Mouse (Mus musculus): ENCODE measurements around the gene Rflna. TPM values are rescaled to one million over a fixed set of nuclear protein-coding genes. Genes with fewer than 3 reads are reported as not detected.

Gene Rflna
- polyA plus RNA-seq, 1 experiment from 2014 or later = 6.8 TPM

GRCm38 (mm10) chr5:125043448-125043847, 40.4 kb downstream of the Rflna start:
- Histone ChIP-seq H3K27ac (ENCODE audit: low read length) (no peak overlapping the region), H3K4me2 (replicated peaks; ENCODE audit: low read depth, low read length) (no peak overlapping the region), H3K9me3 (ENCODE audit: low read length) (no peaks in the 10 kb centered on the region), H3K4me3 (ENCODE audit: low read length) (no peak overlapping the region), H3K36me3 (ENCODE audit: insufficient read depth, low read length) (peaks cover 55% of the 10 kb centered on the region), H3K9ac (replicated peaks; ENCODE audit: low read length) (no peak overlapping the region), H3K4me1 (ENCODE audit: insufficient read depth, low read length) (peaks cover 22% of the 10 kb centered on the region), H3K27me3 (ENCODE audit: insufficient read depth, low read length) (no peaks in the 10 kb centered on the region)
- 86% methylated on average over 6 of the region's 6 CpGs for WGBS
- no peak for ATAC-seq (ENCODE audit: low FRiP score, low TSS enrichment)

- H3K4me2 ChIP-seq (replicated peaks; ENCODE audit: low read depth, low read length) = no peak overlapping the region
- peaks cover 16% of the 10 kb centered on the region for H3K4me1 ChIP-seq (ENCODE audit: insufficient read depth, low read length)
- no peak overlapping the region for H3K9ac ChIP-seq (replicated peaks; ENCODE audit: low read length)
- no peak for ATAC-seq (ENCODE audit: low FRiP score, low TSS enrichment)
- WGBS = 66% methylated on average over 5 of the region's 5 CpGs
- peaks cover 52% of the 10 kb centered on the region for H3K36me3 ChIP-seq (ENCODE audit: insufficient read depth, low read length)
- no peaks in the 10 kb centered on the region for H3K27me3 ChIP-seq (ENCODE audit: insufficient read depth, low read length)
- no peaks in the 10 kb centered on the region for H3K9me3 ChIP-seq (ENCODE audit: low read length)
- H3K27ac ChIP-seq (ENCODE audit: low read length) = no peak overlapping the region
- no peak overlapping the region for H3K4me3 ChIP-seq (ENCODE audit: low read length)
Measured at GRCm38 (mm10) chr5:125045202-125045601, 42.2 kb downstream of the Rflna start.

- H3K4me1 ChIP-seq (ENCODE audit: insufficient read depth, low read length) = peaks cover 4% of the 10 kb centered on the region
- ATAC-seq (ENCODE audit: low FRiP score, low TSS enrichment) = no peak
- 52% methylated on average over 5 of the region's 5 CpGs for WGBS
- H3K27ac ChIP-seq (ENCODE audit: low read length) = no peak overlapping the region
- no peak overlapping the region for H3K9ac ChIP-seq (replicated peaks; ENCODE audit: low read length)
- peaks cover 55% of the 10 kb centered on the region for H3K36me3 ChIP-seq (ENCODE audit: insufficient read depth, low read length)
- H3K4me3 ChIP-seq (ENCODE audit: low read length) = no peak overlapping the region
- no peaks in the 10 kb centered on the region for H3K27me3 ChIP-seq (ENCODE audit: insufficient read depth, low read length)
- no peaks in the 10 kb centered on the region for H3K9me3 ChIP-seq (ENCODE audit: low read length)
- H3K4me2 ChIP-seq (replicated peaks; ENCODE audit: low read depth, low read length) = no peak overlapping the region
Measured at GRCm38 (mm10) chr5:125046436-125046835, 43.4 kb downstream of the Rflna start.

- no peak for ATAC-seq (ENCODE audit: low FRiP score, low TSS enrichment)
- WGBS = 87% methylated on average over 4 of the region's 4 CpGs
- Histone ChIP-seq H3K4me1 (ENCODE audit: insufficient read depth, low read length) (peaks cover 16% of the 10 kb centered on the region; the same call in 1 of the 2 replicates), H3K9me3 (ENCODE audit: low read length) (no peaks in the 10 kb centered on the region), H3K4me3 (ENCODE audit: low read length) (no peak overlapping the region), H3K4me2 (replicated peaks; ENCODE audit: low read depth, low read length) (no peak overlapping the region), H3K9ac (replicated peaks; ENCODE audit: low read length) (no peak overlapping the region), H3K27me3 (ENCODE audit: insufficient read depth, low read length) (no peaks in the 10 kb centered on the region), H3K36me3 (ENCODE audit: insufficient read depth, low read length) (peaks cover 46% of the 10 kb centered on the region), H3K27ac (ENCODE audit: low read length) (no peak overlapping the region)
Measured at GRCm38 (mm10) chr5:125049481-125049880, 46.5 kb downstream of the Rflna start.

GRCm38 (mm10) chr5:125052237-125052602, 49.2 kb downstream of the Rflna start:
- no peak for ATAC-seq (ENCODE audit: low FRiP score, low TSS enrichment)
- no peaks in the 10 kb centered on the region for H3K27me3 ChIP-seq (ENCODE audit: insufficient read depth, low read length)
- peaks cover 39% of the 10 kb centered on the region for H3K4me1 ChIP-seq (ENCODE audit: insufficient read depth, low read length)
- no peak overlapping the region for H3K27ac ChIP-seq (ENCODE audit: low read length)
- H3K9me3 ChIP-seq (ENCODE audit: low read length) = no peaks in the 10 kb centered on the region
- peaks cover 41% of the 10 kb centered on the region for H3K36me3 ChIP-seq (ENCODE audit: insufficient read depth, low read length)
- no peak overlapping the region for H3K9ac ChIP-seq (replicated peaks; ENCODE audit: low read length)
- H3K4me2 ChIP-seq (replicated peaks; ENCODE audit: low read depth, low read length) = no peak overlapping the region
- no peak overlapping the region for H3K4me3 ChIP-seq (ENCODE audit: low read length)
- WGBS = 64% methylated on average over 10 of the region's 10 CpGs

GRCm38 (mm10) chr5:125052603-125053488, 49.8 kb downstream of the Rflna start:
- Histone ChIP-seq H3K4me1 (ENCODE audit: insufficient read depth, low read length) (peaks cover 45% of the 10 kb centered on the region), H3K9ac (replicated peaks; ENCODE audit: low read length) (no peak overlapping the region), H3K36me3 (ENCODE audit: insufficient read depth, low read length) (peaks cover 35% of the 10 kb centered on the region), H3K9me3 (ENCODE audit: low read length) (no peaks in the 10 kb centered on the region), H3K27ac (ENCODE audit: low read length) (no peak overlapping the region; the same call in 1 of the 2 replicates), H3K27me3 (ENCODE audit: insufficient read depth, low read length) (no peaks in the 10 kb centered on the region), H3K4me3 (ENCODE audit: low read length) (no peak overlapping the region), H3K4me2 (replicated peaks; ENCODE audit: low read depth, low read length) (no peak overlapping the region)
- no peak for ATAC-seq (ENCODE audit: low FRiP score, low TSS enrichment)
- WGBS = 61% methylated on average over 23 of the region's 23 CpGs

- Histone ChIP-seq H3K27ac (ENCODE audit: low read length) (no peak overlapping the region; the same call in 1 of the 2 replicates), H3K4me2 (replicated peaks; ENCODE audit: low read depth, low read length) (no peak overlapping the region), H3K9ac (replicated peaks; ENCODE audit: low read length) (no peak overlapping the region), H3K9me3 (ENCODE audit: low read length) (no peaks in the 10 kb centered on the region), H3K36me3 (ENCODE audit: insufficient read depth, low read length) (peaks cover 30% of the 10 kb centered on the region), H3K4me1 (ENCODE audit: insufficient read depth, low read length) (peaks cover 53% of the 10 kb centered on the region), H3K27me3 (ENCODE audit: insufficient read depth, low read length) (no peaks in the 10 kb centered on the region), H3K4me3 (ENCODE audit: low read length) (no peak overlapping the region)
- WGBS = 82% methylated on average over 7 of the region's 7 CpGs
- no peak for ATAC-seq (ENCODE audit: low FRiP score, low TSS enrichment)
Measured at GRCm38 (mm10) chr5:125053661-125054060, 50.6 kb downstream of the Rflna start.

- Histone ChIP-seq H3K4me3 (ENCODE audit: low read length) (no peak overlapping the region), H3K9ac (replicated peaks; ENCODE audit: low read length) (peak overlapping the region; percentile 1; the same call in 1 of the 2 replicates), H3K9me3 (ENCODE audit: low read length) (no peaks in the 10 kb centered on the region), H3K27me3 (ENCODE audit: insufficient read depth, low read length) (no peaks in the 10 kb centered on the region), H3K4me2 (replicated peaks; ENCODE audit: low read depth, low read length) (peak overlapping the region; percentile 49; the same call in 1 of the 2 replicates), H3K27ac (ENCODE audit: low read length) (0 out of 2 replicates have a peak overlapping the region, but pooled peaks have one; percentile 4), H3K36me3 (ENCODE audit: insufficient read depth, low read length) (peaks cover 15% of the 10 kb centered on the region; the same call in 1 of the 2 replicates), H3K4me1 (ENCODE audit: insufficient read depth, low read length) (peaks cover 69% of the 10 kb centered on the region)
- ATAC-seq (ENCODE audit: low FRiP score, low TSS enrichment) = peak; percentile 3; the same call in 1 of the 2 replicates
- WGBS = 39% methylated on average over 8 of the region's 8 CpGs
Measured at GRCm38 (mm10) chr5:125055901-125056300, 52.9 kb downstream of the Rflna start.

GRCm38 (mm10) chr5:125056331-125056695, 53.3 kb downstream of the Rflna start:
- Histone ChIP-seq H3K9me3 (ENCODE audit: low read length) (no peaks in the 10 kb centered on the region), H3K4me1 (ENCODE audit: insufficient read depth, low read length) (peaks cover 69% of the 10 kb centered on the region), H3K4me2 (replicated peaks; ENCODE audit: low read depth, low read length) (peak overlapping the region; percentile 49), H3K27ac (ENCODE audit: low read length) (peak overlapping the region; percentile 83; the same call in 1 of the 2 replicates), H3K27me3 (ENCODE audit: insufficient read depth, low read length) (no peaks in the 10 kb centered on the region), H3K4me3 (ENCODE audit: low read length) (0 out of 2 replicates have a peak overlapping the region, but pooled peaks have one; percentile 31), H3K36me3 (ENCODE audit: insufficient read depth, low read length) (peaks cover 14% of the 10 kb centered on the region; the same call in 1 of the 2 replicates), H3K9ac (replicated peaks; ENCODE audit: low read length) (peak overlapping the region; percentile 1; the same call in 1 of the 2 replicates)
- ATAC-seq (ENCODE audit: low FRiP score, low TSS enrichment) = no peak
- WGBS = 29% methylated on average over 6 of the region's 6 CpGs

All from kidney, embryonic 16.5 days (tissue).